Mouse (Mus musculus) embryonic facial prominence, embryonic 13.5 days (tissue): ENCODE data around the gene Taar5. TPM values are rescaled to one million over a fixed set of nuclear protein-coding genes. Genes with fewer than 3 reads are reported as not detected.

Experiments
- ATAC-seq: fragments of 200-750 bp; cut with Nextera tagmentation; 2 replicates; pipeline ENCODE4 v1.8.0; 2017; ENCODE audit warnings: low read depth; ENCODE audit not compliant: insufficient number of reproducible peaks, insufficient read depth, low FRiP score, low TSS enrichment
- H3K27ac ChIP-seq: fragments of 300-500 bp; sonication (generic); 2 replicates; pipeline ENCODE4 v1.5.1; 2015; ENCODE audit warnings: moderate library complexity, mild to moderate bottlenecking, inconsistent platforms
- H3K27me3 ChIP-seq: fragments of 300-500 bp; sonication (generic); 2 replicates; pipeline ENCODE4 v1.6.1; 2015; ENCODE audit warnings: mild to moderate bottlenecking, inconsistent platforms
- H3K36me3 ChIP-seq: fragments of 300-500 bp; sonication (generic); 2 replicates; pipeline ENCODE4 v1.6.1; 2015; ENCODE audit warnings: mild to moderate bottlenecking, inconsistent platforms
- H3K4me1 ChIP-seq: fragments of 300-500 bp; sonication (generic); 2 replicates; pipeline ENCODE4 v1.6.1; 2015; ENCODE audit warnings: inconsistent platforms
- H3K4me2 ChIP-seq: fragments of 300-500 bp; sonication (generic); 2 replicates; pipeline ENCODE4 v1.6.1; 2015; ENCODE audit warnings: moderate library complexity, mild to moderate bottlenecking, inconsistent platforms
- H3K4me3 ChIP-seq: fragments of 300-500 bp; sonication (generic); 2 replicates; pipeline ENCODE4 v1.5.1; 2015; ENCODE audit warnings: mild to moderate bottlenecking, inconsistent platforms
- H3K9ac ChIP-seq: fragments of 300-500 bp; sonication (generic); 2 replicates; pipeline ENCODE4 v1.6.1; 2015; ENCODE audit warnings: mild to moderate bottlenecking, inconsistent platforms
- H3K9me3 ChIP-seq: fragments of 300-500 bp; sonication (generic); 2 replicates; pipeline ENCODE4 v1.6.1; 2016; ENCODE audit warnings: inconsistent platforms
- WGBS: fragments of 180-500 bp; shearing (Covaris S2); methylation state at CpG from one replicate; pipeline ENCODE4 v1.1.7; 2015; ENCODE audit warnings: mixed read lengths; 5-methylcytosine and 5-hydroxymethylcytosine counted together
- polyA plus RNA-seq: library from polyadenylated mRNA; unstranded; fragments of >200 nt; fragmentation: Nextera tagmentation; extraction: Ambion mirVana; gene quantifications from 2 replicates; pipeline ENCODE4 v1.2.1, GENCODE M21; 2015

The Taar5 gene
- polyA plus RNA-seq = not detected in 2 replicates

DNA sequence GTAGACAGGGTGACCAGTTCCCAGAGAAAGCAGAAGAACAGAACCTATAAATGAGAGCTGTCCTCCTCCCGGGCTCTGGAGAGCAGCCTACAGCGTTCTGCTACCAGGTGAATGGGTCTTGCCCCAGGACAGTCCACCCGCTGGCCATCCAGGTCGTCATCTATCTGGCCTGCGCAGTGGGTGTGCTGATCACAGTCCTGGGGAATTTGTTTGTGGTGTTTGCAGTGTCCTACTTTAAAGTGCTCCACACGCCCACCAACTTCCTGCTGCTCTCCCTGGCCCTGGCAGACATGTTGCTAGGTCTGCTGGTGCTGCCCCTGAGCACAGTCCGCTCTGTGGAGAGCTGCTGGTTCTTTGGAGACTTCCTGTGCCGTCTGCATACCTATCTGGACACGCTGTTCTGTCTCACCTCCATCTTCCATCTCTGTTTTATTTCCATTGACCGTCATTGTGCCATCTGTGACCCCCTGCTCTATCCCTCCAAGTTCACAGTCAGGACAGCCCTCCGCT, at the start of gene Taar5:
Gene Taar5, plus strand, starts transcription at position 51 of the 510 bp plus-strand sequence.
- Histone ChIP-seq H3K9ac (no peak within 1 kb of the TSS), H3K4me1 (no peaks in the 10 kb centered on the region), H3K36me3 (no peaks in the 10 kb centered on the region), H3K27me3 (no peaks in the 10 kb centered on the region), H3K4me3 (no peak within 1 kb of the TSS), H3K4me2 (no peak within 1 kb of the TSS), H3K9me3 (no peaks in the 10 kb centered on the region), H3K27ac (no peak within 1 kb of the TSS)
- WGBS = 90% methylated on average over 11 of the region's 11 CpGs
- ATAC-seq = no peak

DNA sequence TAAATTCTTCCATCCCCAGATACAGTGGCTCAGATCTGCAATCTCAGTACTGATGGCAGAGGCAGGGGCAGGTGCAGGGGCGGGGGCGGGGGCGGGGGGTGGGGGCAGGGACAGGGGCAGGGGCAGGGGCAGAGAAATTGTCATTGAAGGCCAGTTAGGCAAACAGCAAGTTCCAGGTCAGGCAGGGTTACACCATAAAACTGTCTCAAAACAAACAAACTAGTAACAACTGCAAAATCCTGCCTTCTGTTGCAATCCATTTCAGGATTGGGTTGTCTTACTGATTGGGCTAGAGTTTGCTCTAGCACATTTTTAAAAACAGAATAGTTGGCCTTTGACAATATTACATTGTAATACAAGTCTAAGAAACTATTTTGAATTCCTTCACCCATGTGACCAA, 48.0 kb upstream of the Taar5 start:
- H3K4me3 ChIP-seq = no peak overlapping the region
- no peaks in the 10 kb centered on the region for H3K4me1 ChIP-seq
- no peak for ATAC-seq
- H3K27me3 ChIP-seq = no peaks in the 10 kb centered on the region
- WGBS = 78% methylated on average over 3 of the region's 3 CpGs
- no peak overlapping the region for H3K27ac ChIP-seq
- H3K9ac ChIP-seq = no peak overlapping the region
- no peaks in the 10 kb centered on the region for H3K9me3 ChIP-seq
- H3K4me2 ChIP-seq = no peak overlapping the region
- H3K36me3 ChIP-seq = no peaks in the 10 kb centered on the region

DNA sequence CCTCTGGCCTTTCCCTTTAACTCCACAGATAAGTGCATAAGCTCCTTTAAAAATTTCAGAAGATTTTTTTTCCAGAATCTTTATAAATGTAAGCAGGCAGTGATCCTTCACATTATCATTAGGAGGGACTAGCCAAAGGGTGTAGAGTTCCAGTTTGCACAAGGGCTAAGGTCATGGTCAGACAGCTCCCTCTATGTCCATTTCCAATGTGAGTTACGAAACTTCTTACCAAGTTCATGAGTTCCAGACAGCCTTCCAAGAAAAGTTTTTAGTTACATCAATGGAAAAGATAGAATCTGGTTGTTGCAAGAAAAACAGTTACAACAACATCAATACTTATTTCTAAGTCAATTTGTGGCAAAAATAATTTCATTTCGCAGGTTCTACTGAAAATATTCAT, 46.6 kb upstream of the Taar5 start:
- H3K9ac ChIP-seq = no peak overlapping the region
- no peak for ATAC-seq
- no peak overlapping the region for H3K4me2 ChIP-seq
- no peaks in the 10 kb centered on the region for H3K36me3 ChIP-seq
- H3K27ac ChIP-seq = no peak overlapping the region
- WGBS = 81% methylated on average over 2 of the region's 2 CpGs
- no peaks in the 10 kb centered on the region for H3K27me3 ChIP-seq
- no peaks in the 10 kb centered on the region for H3K9me3 ChIP-seq
- no peak overlapping the region for H3K4me3 ChIP-seq
- H3K4me1 ChIP-seq = no peaks in the 10 kb centered on the region

DNA sequence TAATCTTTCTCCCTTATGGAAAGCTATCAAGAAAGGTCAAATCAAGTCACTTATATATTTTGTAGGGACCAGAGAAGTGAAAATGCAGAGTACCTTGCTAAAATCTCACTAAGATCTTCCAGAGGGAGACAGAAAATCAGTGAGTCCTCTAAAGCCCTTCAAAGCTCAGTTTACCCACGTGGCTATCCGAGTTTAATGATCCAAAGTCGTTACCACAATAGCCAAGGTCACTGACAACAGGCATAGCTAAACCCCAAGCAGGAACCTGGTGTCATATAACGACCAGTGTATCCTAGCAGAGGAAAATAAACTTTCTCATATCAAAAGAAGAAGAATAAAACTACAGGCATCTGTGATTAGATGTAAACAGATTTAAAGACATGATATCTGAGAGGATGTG, 32.9 kb upstream of the Taar5 start:
- 21% methylated on average over 4 of the region's 4 CpGs for WGBS
- no peaks in the 10 kb centered on the region for H3K27me3 ChIP-seq
- H3K36me3 ChIP-seq = no peaks in the 10 kb centered on the region
- no peak for ATAC-seq
- no peak overlapping the region for H3K4me2 ChIP-seq
- H3K9me3 ChIP-seq = no peaks in the 10 kb centered on the region
- no peaks in the 10 kb centered on the region for H3K4me1 ChIP-seq
- no peak overlapping the region for H3K27ac ChIP-seq
- no peak overlapping the region for H3K4me3 ChIP-seq
- no peak overlapping the region for H3K9ac ChIP-seq

DNA sequence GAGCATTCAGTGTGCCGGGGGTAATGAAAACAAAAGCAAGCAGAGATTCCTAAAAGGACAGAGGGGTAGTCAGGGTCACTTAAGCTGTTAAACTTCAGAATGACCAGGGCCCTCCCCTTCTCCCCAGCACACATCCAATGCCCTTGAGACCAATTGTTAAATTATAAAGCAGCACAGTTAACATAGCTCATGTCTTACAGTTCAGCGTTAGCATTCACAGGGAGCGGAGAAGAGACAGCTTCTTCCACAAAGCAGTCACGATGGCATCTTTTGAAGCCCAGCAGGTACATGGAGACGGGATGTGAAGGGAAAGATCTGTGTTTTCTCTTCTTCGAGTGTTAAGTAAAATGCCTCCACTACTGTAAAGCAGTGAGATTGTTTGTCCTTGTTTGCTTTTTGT, 32.2 kb upstream of the Taar5 start, which contains the start of gene Taar2:
Gene Taar2, plus strand, starts transcription at position 261 of the 400 bp plus-strand sequence.
- 60% methylated on average over 6 of the region's 6 CpGs for WGBS

DNA sequence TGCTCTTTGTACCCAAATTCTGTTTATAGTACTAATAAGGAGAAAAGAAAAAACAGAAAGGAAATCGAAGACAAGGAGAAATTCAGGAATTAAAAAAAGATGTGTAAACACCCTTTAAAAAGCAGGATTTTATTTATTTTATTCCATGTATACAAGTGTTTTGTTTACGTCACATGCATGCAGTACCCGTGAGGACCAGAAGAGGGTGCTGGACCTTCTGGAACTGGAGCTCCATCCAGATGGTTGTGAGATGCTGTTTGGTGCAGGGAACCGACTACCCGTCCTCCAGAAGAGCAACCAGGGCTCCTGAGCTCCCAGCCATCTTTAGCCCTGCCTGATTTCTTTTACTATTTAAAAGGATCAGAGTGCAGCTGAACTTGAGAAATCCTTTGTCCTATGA, 28.0 kb upstream of the Taar5 start:
- 67% methylated on average over 5 of the region's 5 CpGs for WGBS
- Histone ChIP-seq H3K4me1 (no peaks in the 10 kb centered on the region), H3K4me2 (no peak overlapping the region), H3K36me3 (no peaks in the 10 kb centered on the region), H3K27me3 (no peaks in the 10 kb centered on the region), H3K9me3 (no peaks in the 10 kb centered on the region), H3K9ac (no peak overlapping the region), H3K27ac (no peak overlapping the region), H3K4me3 (no peak overlapping the region)
- ATAC-seq = no peak

More for the DNA sequence above, 32.2 kb upstream of the Taar5 start, which contains the start of gene Taar2:
- no peaks in the 10 kb centered on the region for H3K36me3 ChIP-seq
- H3K4me2 ChIP-seq = no peak within 1 kb of the TSS
- H3K27me3 ChIP-seq = no peaks in the 10 kb centered on the region
- no peak for ATAC-seq
- H3K9me3 ChIP-seq = no peaks in the 10 kb centered on the region
- no peaks in the 10 kb centered on the region for H3K4me1 ChIP-seq
- H3K4me3 ChIP-seq = no peak within 1 kb of the TSS
- H3K9ac ChIP-seq = no peak within 1 kb of the TSS
- no peak within 1 kb of the TSS for H3K27ac ChIP-seq

DNA sequence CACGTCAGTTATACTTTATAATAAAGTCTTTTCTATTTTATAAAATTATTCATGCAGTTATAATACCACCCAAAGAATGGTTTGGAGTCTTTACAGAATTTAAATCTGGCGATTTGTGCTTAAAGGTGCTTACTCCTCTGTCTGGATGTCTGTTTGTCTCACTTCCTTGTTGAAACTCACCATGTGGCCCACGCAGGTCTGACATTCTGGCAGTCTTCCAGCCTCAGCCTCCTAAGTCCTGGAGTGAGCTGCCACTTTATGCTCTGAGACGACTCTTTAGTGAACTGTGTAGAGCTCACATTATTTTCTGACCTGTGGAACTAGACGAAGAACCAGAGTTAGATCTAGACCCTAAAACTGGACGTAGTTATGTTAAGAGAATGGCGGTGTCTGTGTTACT, 22.5 kb upstream of the Taar5 start:
- ATAC-seq = no peak
- Histone ChIP-seq H3K4me2 (no peak overlapping the region), H3K9me3 (no peaks in the 10 kb centered on the region), H3K27me3 (no peaks in the 10 kb centered on the region), H3K36me3 (no peaks in the 10 kb centered on the region), H3K9ac (no peak overlapping the region), H3K4me3 (no peak overlapping the region), H3K27ac (no peak overlapping the region), H3K4me1 (no peaks in the 10 kb centered on the region)
- 72% methylated on average over 7 of the region's 7 CpGs for WGBS

DNA sequence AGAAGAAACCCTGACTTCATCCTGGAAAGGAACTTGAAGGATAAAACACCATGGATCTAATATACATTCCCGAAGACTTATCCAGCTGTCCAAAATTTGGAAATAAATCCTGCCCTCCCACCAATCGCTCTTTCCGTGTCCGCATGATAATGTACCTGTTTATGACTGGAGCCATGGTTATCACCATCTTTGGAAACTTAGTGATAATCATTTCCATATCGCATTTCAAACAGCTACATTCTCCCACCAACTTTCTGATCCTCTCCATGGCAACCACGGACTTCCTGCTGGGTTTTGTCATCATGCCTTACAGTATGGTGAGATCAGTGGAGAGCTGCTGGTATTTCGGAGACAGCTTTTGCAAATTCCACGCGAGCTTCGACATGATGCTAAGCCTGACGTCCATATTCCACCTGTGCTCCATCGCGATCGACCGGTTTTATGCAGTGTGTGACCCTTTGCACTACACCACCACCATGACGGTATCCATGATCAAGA, 20.9 kb upstream of the Taar5 start, which contains the start of gene Taar3:
Gene Taar3, plus strand, starts transcription at position 51 of the 498 bp plus-strand sequence.
- Histone ChIP-seq H3K36me3 (no peaks in the 10 kb centered on the region), H3K27ac (no peak within 1 kb of the TSS), H3K9ac (no peak within 1 kb of the TSS), H3K27me3 (no peaks in the 10 kb centered on the region), H3K4me1 (no peaks in the 10 kb centered on the region), H3K4me2 (no peak within 1 kb of the TSS), H3K4me3 (no peak within 1 kb of the TSS), H3K9me3 (no peaks in the 10 kb centered on the region)
- no peak for ATAC-seq
- WGBS = 86% methylated on average over 16 of the region's 16 CpGs

DNA sequence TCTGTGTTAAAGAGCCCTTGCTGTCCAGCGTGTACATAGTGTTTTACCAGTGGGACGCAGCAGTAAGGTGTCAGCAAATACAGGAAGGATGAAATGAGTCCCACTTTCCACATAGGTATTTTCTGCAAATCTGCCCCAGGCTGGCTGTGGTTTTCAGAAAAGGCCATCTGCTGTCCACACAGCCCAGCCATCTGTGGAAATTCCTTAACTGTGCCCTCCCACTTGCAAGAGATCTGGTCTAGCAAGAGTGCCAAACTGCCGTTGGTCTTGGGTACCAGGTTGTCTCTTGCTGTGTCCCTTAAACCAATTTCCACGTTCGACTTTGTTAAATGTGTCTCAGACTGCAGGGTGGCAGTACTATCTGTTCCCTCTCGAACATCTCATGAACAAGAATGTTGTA, 18.8 kb upstream of the Taar5 start:
- Histone ChIP-seq H3K9me3 (no peaks in the 10 kb centered on the region), H3K4me1 (no peaks in the 10 kb centered on the region), H3K36me3 (no peaks in the 10 kb centered on the region), H3K27ac (no peak overlapping the region), H3K4me2 (no peak overlapping the region), H3K27me3 (no peaks in the 10 kb centered on the region), H3K4me3 (no peak overlapping the region), H3K9ac (no peak overlapping the region)
- no peak for ATAC-seq
- WGBS = 75% methylated on average over 6 of the region's 6 CpGs

DNA sequence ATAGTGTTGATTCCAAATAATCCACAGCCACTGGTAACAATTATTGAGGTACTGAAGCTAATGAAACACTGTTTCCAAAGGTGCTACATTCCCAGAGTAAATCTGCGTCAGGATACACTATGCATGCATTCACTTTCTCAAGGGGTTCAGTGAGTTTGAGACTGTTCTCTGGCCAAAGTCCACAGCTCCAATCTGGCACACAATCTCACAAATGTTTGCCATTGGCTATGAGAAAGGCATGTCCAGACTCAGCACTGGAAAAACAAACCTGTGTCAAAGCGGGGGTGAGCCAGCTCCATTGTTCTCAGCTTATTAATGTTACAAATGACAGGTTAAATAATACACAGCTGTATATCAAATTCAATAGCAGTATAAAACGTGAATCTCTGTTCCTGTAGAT, 11.4 kb upstream of the Taar5 start:
- no peaks in the 10 kb centered on the region for H3K4me1 ChIP-seq
- no peak for ATAC-seq
- WGBS = 55% methylated on average over 3 of the region's 3 CpGs
- no peak overlapping the region for H3K9ac ChIP-seq
- H3K27ac ChIP-seq = no peak overlapping the region
- H3K4me2 ChIP-seq = no peak overlapping the region
- no peak overlapping the region for H3K4me3 ChIP-seq
- no peaks in the 10 kb centered on the region for H3K9me3 ChIP-seq
- H3K27me3 ChIP-seq = 0 out of 2 replicates have a peak, but pooled peaks cover 4% of the 10 kb centered on the region
- H3K36me3 ChIP-seq = no peaks in the 10 kb centered on the region

DNA sequence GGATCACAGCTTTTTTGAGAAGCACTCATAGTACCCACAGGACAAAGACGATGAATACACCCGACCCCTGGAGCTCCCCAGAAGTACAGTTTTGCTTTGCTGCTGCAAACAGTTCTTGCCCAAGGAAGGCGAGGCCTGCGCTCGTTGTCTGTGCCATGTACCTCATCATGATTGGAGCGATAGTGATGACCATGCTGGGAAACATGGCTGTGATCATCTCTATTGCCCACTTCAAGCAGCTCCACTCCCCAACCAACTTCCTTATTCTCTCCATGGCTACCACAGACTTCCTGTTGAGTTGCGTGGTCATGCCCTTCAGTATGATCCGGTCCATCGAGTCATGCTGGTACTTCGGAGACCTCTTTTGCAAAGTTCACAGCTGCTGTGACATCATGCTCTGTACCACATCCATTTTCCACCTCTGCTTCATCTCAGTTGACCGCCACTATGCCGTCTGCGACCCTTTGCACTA, 10.0 kb upstream of the Taar5 start, which contains the start of gene Taar4:
Gene Taar4, plus strand, starts transcription at position 51 of the 472 bp plus-strand sequence.
- ATAC-seq = no peak
- WGBS = 92% methylated on average over 13 of the region's 13 CpGs
- H3K27ac ChIP-seq = no peak within 1 kb of the TSS

DNA sequence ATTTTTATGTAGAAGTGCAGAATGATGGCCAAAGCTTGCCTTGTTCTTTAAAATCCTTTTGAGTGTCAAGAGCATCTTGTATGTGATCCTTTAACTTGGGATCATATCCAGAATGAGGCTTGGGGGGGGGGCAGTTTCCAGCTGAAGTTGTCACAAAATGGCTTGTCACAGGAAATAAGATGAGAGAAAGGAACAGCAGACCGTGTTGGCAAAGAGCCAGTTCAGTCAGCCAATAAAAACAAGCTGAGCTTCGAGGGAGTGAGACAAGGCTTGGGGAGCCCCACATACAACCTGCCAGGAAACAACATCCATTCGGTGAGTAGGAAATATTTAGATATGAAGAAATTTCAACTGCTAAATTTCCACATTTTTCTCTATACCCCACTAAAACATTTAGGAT, 7.1 kb upstream of the Taar5 start:
- H3K9ac ChIP-seq = no peak overlapping the region
- no peaks in the 10 kb centered on the region for H3K4me1 ChIP-seq
- H3K27me3 ChIP-seq = no peaks in the 10 kb centered on the region
- H3K27ac ChIP-seq = no peak overlapping the region
- ATAC-seq = no peak
- no peaks in the 10 kb centered on the region for H3K36me3 ChIP-seq
- no peak overlapping the region for H3K4me2 ChIP-seq
- H3K4me3 ChIP-seq = no peak overlapping the region
- whole genome bisulfite sequencing = 56% methylated on average over 3 of the region's 3 CpGs
- no peaks in the 10 kb centered on the region for H3K9me3 ChIP-seq

More for the DNA sequence above, 10.0 kb upstream of the Taar5 start, which contains the start of gene Taar4:
- Histone ChIP-seq H3K4me3 (no peak within 1 kb of the TSS), H3K36me3 (no peaks in the 10 kb centered on the region), H3K4me1 (no peaks in the 10 kb centered on the region), H3K9me3 (no peaks in the 10 kb centered on the region), H3K27me3 (0 out of 2 replicates have a peak, but pooled peaks cover 4% of the 10 kb centered on the region), H3K9ac (no peak within 1 kb of the TSS), H3K4me2 (no peak within 1 kb of the TSS)
